Mouse (Mus musculus): ENCODE data around the gene Rlf.

DNA sequence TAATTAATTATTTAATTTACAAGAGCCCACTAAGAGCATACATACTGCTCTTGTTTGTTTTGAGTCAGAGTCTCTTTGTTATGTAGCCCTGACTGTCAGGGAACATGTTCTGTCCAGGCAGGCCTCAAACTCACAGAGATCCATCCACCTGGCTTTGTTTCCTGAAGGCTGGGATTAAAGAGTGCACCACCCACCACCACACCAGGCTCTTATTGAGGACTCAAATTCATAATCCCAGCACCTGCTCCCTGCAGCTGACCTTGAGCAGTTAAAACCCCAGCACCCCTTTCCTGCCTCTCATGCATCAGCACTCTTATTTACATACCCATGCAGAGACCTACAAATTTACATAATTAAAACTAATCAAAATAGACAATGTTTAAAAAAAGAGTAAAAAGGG is 20.1 kb downstream of the Rlf start:
- no peak for TF ChIP-seq POLR2A (IDR thresholded peaks at IDR 0.05; ENCODE audit: borderline replicate concordance, extremely low read depth, insufficient read depth, insufficient read length, poor library complexity, severe bottlenecking)
- no peak for TF ChIP-seq CTCF (IDR thresholded peaks at IDR 0.05; ENCODE audit: borderline replicate concordance, extremely low read depth, insufficient read depth, insufficient read length)

All from brain, embryonic 14.5 days (tissue).